Mouse (Mus musculus): ENCODE data around the gene A830031A19Rik. TPM values are rescaled to one million over a fixed set of nuclear protein-coding genes. Genes with fewer than 3 reads are reported as not detected.

The A830031A19Rik gene
- polyA plus RNA-seq, 1 experiment from 2014 or later, result not detected

GRCm38 (mm10) chr11:24094086-24094487 lies 19.2 kb upstream of the A830031A19Rik start:
- Histone ChIP-seq H3K4me1 (replicated peaks; ENCODE audit: control insufficient read depth, insufficient read depth, low read length) (0 out of 2 replicates have a peak, but pooled peaks cover 6% of the 10 kb centered on the region), H3K4me2 (replicated peaks; ENCODE audit: low read depth) (no peak overlapping the region), H3K27ac (ENCODE audit: low read depth, low read length) (no peak overlapping the region), H3K36me3 (ENCODE audit: control insufficient read depth, insufficient read depth) (no peaks in the 10 kb centered on the region), H3K9me3 (ENCODE audit: control insufficient read depth) (no peaks in the 10 kb centered on the region), H3K4me3 (ENCODE audit: low read depth, low read length) (no peak overlapping the region), H3K27me3 (replicated peaks; ENCODE audit: control insufficient read depth, insufficient read depth, low read length) (no peaks in the 10 kb centered on the region), H3K9ac (ENCODE audit: low read depth, low read length) (no peak overlapping the region)
- 44% methylated on average over 5 of the region's 5 CpGs for WGBS
- peak; percentile 56 for TF ChIP-seq CTCF (IDR thresholded peaks at IDR 0.05; ENCODE audit: low read depth)
- ATAC-seq, result no peak

GRCm38 (mm10) chr11:24092618-24093017 lies 17.8 kb upstream of the A830031A19Rik start:
- WGBS, result 43% methylated on average over 3 of the region's 3 CpGs
- ATAC-seq, result no peak
- TF ChIP-seq CTCF (IDR thresholded peaks at IDR 0.05; ENCODE audit: low read depth), result no peak
- H3K4me3 ChIP-seq (ENCODE audit: low read depth, low read length), result no peak overlapping the region
- no peak overlapping the region for H3K9ac ChIP-seq (ENCODE audit: low read depth, low read length)
- no peaks in the 10 kb centered on the region for H3K36me3 ChIP-seq (ENCODE audit: control insufficient read depth, insufficient read depth)
- 0 out of 2 replicates have a peak, but pooled peaks cover 6% of the 10 kb centered on the region for H3K4me1 ChIP-seq (replicated peaks; ENCODE audit: control insufficient read depth, insufficient read depth, low read length)
- H3K27ac ChIP-seq (ENCODE audit: low read depth, low read length), result no peak overlapping the region
- H3K9me3 ChIP-seq (ENCODE audit: control insufficient read depth), result no peaks in the 10 kb centered on the region
- no peak overlapping the region for H3K4me2 ChIP-seq (replicated peaks; ENCODE audit: low read depth)
- H3K27me3 ChIP-seq (replicated peaks; ENCODE audit: control insufficient read depth, insufficient read depth, low read length), result no peaks in the 10 kb centered on the region

- Histone ChIP-seq H3K27me3 (replicated peaks; ENCODE audit: control insufficient read depth, insufficient read depth, low read length) (no peaks in the 10 kb centered on the region), H3K27ac (ENCODE audit: low read depth, low read length) (no peak overlapping the region), H3K4me3 (ENCODE audit: low read depth, low read length) (no peak overlapping the region), H3K4me1 (replicated peaks; ENCODE audit: control insufficient read depth, insufficient read depth, low read length) (0 out of 2 replicates have a peak, but pooled peaks cover 6% of the 10 kb centered on the region), H3K36me3 (ENCODE audit: control insufficient read depth, insufficient read depth) (no peaks in the 10 kb centered on the region), H3K4me2 (replicated peaks; ENCODE audit: low read depth) (no peak overlapping the region), H3K9me3 (ENCODE audit: control insufficient read depth) (no peaks in the 10 kb centered on the region), H3K9ac (ENCODE audit: low read depth, low read length) (no peak overlapping the region)
- 57% methylated on average over 15 of the region's 15 CpGs for WGBS
- no peak for TF ChIP-seq CTCF (IDR thresholded peaks at IDR 0.05; ENCODE audit: low read depth)
- no peak for ATAC-seq
Observed at GRCm38 (mm10) chr11:24091393-24092080, 16.7 kb upstream of the A830031A19Rik start.

- no peak for ATAC-seq
- Histone ChIP-seq H3K4me3 (ENCODE audit: low read depth, low read length) (no peak overlapping the region), H3K4me1 (replicated peaks; ENCODE audit: control insufficient read depth, insufficient read depth, low read length) (0 out of 2 replicates have a peak, but pooled peaks cover 5% of the 10 kb centered on the region), H3K4me2 (replicated peaks; ENCODE audit: low read depth) (no peak overlapping the region), H3K9me3 (ENCODE audit: control insufficient read depth) (no peaks in the 10 kb centered on the region), H3K9ac (ENCODE audit: low read depth, low read length) (no peak overlapping the region), H3K27ac (ENCODE audit: low read depth, low read length) (no peak overlapping the region), H3K27me3 (replicated peaks; ENCODE audit: control insufficient read depth, insufficient read depth, low read length) (no peaks in the 10 kb centered on the region), H3K36me3 (ENCODE audit: control insufficient read depth, insufficient read depth) (no peaks in the 10 kb centered on the region)
- TF ChIP-seq CTCF (IDR thresholded peaks at IDR 0.05; ENCODE audit: low read depth), result no peak
- WGBS, result 82% methylated on average over 4 of the region's 4 CpGs
Observed at GRCm38 (mm10) chr11:24090443-24090842, 15.6 kb upstream of the A830031A19Rik start.

GRCm38 (mm10) chr11:24087069-24087468 lies 12.2 kb upstream of the A830031A19Rik start:
- no peaks in the 10 kb centered on the region for H3K4me1 ChIP-seq (replicated peaks; ENCODE audit: control insufficient read depth, insufficient read depth, low read length)
- H3K9me3 ChIP-seq (ENCODE audit: control insufficient read depth), result no peaks in the 10 kb centered on the region
- TF ChIP-seq CTCF (IDR thresholded peaks at IDR 0.05; ENCODE audit: low read depth), result no peak
- H3K4me2 ChIP-seq (replicated peaks; ENCODE audit: low read depth), result no peak overlapping the region
- ATAC-seq, result no peak
- no peak overlapping the region for H3K9ac ChIP-seq (ENCODE audit: low read depth, low read length)
- H3K27ac ChIP-seq (ENCODE audit: low read depth, low read length), result 0 out of 2 replicates have a peak overlapping the region, but pooled peaks have one; percentile 28
- H3K4me3 ChIP-seq (ENCODE audit: low read depth, low read length), result no peak overlapping the region
- 62% methylated on average over 4 of the region's 4 CpGs for WGBS
- H3K27me3 ChIP-seq (replicated peaks; ENCODE audit: control insufficient read depth, insufficient read depth, low read length), result no peaks in the 10 kb centered on the region
- H3K36me3 ChIP-seq (ENCODE audit: control insufficient read depth, insufficient read depth), result no peaks in the 10 kb centered on the region

GRCm38 (mm10) chr11:24085986-24086385 lies 11.1 kb upstream of the A830031A19Rik start:
- H3K27ac ChIP-seq (ENCODE audit: low read depth, low read length), result no peak overlapping the region
- H3K4me2 ChIP-seq (replicated peaks; ENCODE audit: low read depth), result no peak overlapping the region
- TF ChIP-seq CTCF (IDR thresholded peaks at IDR 0.05; ENCODE audit: low read depth), result no peak
- no peaks in the 10 kb centered on the region for H3K4me1 ChIP-seq (replicated peaks; ENCODE audit: control insufficient read depth, insufficient read depth, low read length)
- no peak for ATAC-seq
- H3K36me3 ChIP-seq (ENCODE audit: control insufficient read depth, insufficient read depth), result no peaks in the 10 kb centered on the region
- WGBS, result 49% methylated on average over 6 of the region's 6 CpGs
- H3K9ac ChIP-seq (ENCODE audit: low read depth, low read length), result no peak overlapping the region
- no peak overlapping the region for H3K4me3 ChIP-seq (ENCODE audit: low read depth, low read length)
- no peaks in the 10 kb centered on the region for H3K27me3 ChIP-seq (replicated peaks; ENCODE audit: control insufficient read depth, insufficient read depth, low read length)
- H3K9me3 ChIP-seq (ENCODE audit: control insufficient read depth), result no peaks in the 10 kb centered on the region

Data from intestine, postnatal 0 days (tissue).